Mouse (Mus musculus) kidney, postnatal 14 days (tissue): ENCODE measurements around the gene Hemk1.

Experiments used
- DNase-seq: peaks from one replicate; pipeline ENCODE4 v3.0.0; 2022; ENCODE audit warnings: mixed read lengths

Hemk1 gene

DNA sequence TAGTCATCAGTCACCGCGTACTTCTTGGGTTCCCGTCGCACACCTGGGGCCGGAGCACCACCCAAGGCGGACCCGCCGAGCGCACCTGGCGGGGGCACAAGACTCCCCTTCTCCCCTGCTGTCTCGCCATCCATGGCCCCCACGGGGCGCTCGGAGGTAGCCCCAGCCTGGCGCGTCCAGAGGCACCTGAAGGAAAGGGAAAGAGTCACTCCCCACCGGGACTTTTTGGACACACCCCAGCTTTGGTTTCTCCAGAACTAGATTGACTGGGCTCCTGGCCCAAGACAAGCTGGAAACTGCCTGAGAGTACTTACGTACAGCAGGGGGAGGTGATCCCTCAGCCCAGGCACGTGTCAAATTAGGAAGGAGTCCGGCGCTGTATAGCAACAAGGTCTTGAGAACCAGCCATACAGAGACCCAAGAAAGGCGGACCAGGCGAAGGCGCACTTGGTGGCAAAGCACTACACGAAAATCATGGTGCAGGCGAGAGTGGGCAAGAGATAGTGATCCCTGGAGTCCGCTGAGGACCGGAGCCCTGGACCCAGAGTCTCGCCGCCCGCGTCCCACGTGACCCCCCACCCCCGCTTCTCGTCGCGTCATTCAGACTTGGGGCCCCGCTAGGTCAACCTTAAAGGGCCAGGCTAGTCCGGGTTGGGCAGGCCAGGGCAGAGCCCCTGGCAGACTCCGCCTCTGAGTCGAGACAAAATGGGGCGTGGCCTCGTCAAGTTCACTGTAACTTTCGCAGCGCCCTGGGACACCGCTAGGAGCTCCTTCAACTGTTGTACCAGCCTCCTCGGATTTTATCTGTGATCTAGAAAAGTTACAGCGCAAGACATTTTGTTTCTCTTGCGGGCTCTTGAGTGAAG is 48.7 kb downstream of the Hemk1 start, which contains the start of gene Mapkapk3:
Gene Mapkapk3, minus strand, starts transcription at position 667 of the 866 bp plus-strand sequence.
- peak; percentile 93 for DNase-seq

DNA sequence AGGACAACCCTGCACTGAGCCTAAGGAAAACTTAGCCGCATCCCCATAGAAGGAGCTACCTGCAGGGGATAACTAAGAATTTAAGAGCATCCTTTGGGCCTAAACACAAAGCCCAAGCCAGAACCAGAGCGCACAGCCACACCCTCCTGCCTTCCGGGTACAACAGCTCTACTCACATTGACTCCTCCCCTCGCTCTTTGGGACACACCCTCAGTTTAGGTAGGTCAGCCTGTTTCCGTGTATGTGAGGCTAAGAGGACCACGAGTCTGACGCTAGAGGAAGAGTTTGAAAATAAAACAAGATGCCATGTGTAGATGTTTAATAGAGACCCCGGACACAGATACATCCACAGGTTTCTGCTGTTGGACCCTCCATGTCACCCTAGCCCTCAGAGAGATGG is 49.4 kb downstream of the Hemk1 start:
- DNase-seq: peak; percentile 52

DNA sequence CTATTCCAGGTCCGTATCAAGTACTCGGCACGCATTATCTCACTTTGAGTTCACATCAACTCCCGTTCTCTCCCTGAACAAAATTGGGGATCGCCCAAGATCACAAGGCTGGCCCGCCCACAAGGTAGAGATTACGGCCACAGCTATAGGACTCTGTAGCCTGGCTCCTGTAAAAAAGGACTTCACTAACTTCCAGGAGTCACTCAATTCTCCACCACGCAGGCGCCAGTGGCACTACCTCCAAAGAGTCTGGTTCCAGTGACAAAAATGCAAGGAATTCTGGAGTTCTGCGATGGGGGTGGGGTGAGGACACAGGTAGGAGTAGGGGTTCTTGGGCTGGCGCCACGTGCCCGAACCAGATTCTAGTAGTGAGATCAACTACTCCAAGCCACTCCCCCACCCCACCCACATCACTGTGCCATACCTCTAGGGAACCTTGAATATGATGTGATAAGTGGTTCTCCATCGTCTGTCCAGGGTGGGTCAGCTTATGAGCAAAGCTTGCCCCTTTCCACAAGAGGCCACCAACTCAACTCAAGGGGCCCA is 50.0 kb downstream of the Hemk1 start:
- no peak for DNase-seq

DNA sequence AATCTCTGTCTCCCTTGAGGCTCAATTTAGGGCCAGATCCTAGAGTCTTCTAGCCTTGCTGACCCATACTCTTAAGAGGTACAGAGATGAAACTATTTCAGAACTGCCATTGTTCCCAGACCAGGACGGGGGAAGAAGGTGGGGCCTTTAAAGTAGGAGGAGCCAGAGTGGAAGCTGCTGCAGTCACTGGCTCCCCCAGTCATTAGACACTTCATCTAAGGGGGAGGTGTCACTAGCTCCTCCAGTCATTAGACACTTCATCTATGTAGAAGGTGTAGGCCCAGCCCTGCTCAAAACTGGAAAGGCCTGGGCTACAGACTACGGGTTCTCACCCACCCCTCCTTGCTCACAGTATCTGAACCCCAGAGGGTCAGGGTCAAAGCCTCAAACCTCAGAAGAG is 50.9 kb downstream of the Hemk1 start:
- no peak for DNase-seq

DNA sequence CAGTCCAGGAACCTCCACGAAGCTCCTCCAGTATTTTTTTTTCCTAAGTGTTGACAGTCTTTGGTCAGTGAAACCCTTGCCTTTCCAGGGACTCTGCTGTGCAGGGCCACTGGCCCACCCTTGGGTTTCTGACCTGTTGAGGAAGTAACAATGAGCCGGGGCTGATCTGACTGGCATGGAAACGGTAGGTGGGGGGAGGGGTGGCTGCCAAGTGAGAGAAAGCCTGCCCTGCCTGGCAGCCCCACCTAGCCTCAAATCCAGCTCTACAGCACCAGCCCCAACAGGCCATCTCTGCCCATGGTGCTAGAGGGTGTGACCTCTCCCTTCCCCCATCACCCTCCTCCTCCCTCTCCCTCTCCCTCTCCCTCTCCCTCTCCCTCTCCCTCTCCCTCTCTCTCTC is 53.1 kb downstream of the Hemk1 start:
- DNase-seq: peak; percentile 59

DNA sequence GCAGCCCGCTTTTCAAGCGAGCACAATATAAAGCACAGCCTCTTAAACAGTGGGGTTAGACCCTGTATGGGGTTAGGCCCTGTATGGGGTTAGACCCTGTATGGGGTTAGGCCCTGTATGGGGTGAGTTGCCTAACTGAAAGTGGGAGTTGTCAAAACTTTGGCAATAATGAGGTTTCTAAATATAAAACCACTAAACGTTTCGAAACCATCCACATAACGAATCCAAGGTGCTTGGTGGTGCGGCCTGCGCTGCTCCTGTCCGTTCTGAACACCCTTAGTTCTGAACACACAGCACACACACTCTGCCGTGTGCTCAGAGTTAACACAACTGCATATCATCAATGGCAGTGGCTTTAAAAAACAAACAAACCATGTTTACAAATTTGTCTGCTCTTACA is 55.2 kb downstream of the Hemk1 start:
- DNase-seq: no peak

DNA sequence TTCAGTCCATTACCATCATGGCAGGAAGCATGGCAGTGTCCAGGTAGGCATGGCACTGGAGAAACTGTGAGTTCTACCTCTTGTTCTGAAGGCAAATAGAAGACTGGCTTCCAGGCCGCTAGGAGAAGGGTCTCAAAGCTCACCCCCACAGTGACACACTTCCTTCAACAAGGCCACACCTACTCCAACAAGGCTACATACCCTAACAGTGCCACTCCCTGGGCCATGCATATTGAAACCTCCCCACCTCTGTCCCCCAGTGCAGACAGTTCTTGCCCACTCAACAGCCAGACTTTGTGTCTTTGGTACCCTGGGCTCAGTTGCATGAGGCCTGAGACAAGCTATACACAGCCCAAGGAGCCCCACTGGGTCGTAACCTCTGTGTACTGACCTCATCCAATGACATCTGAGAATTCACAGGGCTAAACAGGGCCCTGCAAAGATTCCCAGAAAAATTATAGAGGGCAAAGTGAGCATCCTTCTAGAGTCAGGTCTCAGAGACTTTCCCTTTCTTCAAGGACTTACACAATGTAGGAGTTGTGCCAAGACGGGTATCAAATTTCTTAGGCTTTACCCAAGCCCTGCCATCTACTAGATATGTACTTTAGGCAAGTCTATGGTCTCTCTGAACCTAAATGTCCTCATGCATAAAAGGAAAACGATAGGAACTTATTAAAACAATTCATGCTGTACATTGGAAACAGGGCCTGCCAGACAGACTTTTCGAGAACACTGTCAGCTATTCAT is 56.7 kb downstream of the Hemk1 start:
- no peak for DNase-seq

DNA sequence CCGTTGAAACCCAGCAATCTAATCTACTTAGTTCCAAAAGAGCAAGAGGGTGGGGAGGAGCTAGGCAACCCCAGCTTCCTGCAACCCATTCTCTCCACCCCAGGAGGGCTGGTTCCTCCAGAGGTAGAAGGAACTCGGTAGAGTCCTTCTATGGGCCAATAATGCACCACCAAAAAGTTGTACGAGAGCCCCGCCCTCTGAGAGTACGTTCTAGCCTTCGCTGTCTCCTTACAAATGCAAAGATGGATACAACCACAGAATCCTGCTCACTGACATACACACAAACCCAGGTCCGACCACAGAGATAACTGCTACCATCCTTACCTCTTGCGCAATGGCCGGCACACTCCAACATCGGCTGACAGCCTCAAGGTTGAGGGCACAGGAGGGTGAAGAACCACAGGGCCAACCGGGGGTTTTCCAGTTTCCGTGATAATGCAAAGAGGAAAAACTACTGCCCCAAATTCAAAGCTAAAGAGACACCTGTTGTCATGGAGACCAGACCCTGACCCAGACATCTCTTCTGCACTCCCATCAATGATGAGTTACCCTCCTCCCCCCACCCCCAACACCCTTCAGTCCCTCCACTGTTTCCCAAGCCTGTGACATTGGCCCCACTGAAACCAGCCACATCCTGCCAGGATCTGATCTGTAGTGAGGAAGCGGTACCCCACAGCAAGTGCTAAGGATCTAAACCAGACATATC is 57.7 kb downstream of the Hemk1 start:
- DNase-seq: no peak

DNA sequence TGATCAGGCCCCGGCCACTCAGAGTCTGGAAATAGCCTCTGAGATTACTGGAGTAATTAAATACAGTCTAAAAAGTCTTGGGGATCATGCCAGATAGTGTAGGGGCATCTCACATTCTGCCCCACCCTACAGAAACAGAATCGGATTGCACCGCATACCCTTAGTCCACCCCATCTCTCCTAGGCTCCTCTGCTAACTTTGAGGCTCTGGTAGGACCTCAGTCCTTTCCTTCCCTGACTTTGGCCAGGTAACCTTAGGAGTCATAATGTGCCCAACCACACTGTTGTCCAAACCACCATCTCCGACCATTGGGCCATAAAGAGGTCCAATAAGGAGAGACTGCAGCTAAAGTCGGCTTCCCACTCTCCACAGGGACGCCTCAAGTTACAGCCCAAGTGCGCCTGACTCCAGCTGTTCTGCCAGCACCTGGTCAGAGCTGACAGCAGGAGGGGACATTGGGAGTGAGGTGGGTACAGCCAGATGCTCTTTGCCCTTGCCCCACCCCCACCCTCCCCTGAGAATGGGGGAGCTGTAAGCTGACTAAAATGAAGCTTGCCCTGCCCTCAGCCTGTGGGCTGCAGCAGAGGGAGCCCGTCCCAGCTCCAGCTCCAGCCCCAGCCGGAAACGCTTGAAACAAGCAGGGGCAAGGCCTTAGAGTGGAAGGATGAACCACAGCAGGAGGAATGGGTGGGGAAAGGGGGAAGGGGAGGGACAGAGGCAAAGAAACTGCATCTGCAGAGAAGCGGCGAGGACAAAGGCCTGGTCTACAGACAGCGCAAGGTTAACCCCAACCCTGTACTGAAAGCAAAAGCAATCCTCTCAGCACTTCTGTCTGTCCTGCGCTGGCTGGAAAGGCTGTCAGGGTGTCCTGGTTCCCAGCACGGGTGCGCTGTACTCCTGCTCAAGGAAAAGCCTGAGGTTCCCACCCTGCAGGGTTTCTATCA is 58.5 kb downstream of the Hemk1 start:
- DNase-seq: peak; percentile 63

DNA sequence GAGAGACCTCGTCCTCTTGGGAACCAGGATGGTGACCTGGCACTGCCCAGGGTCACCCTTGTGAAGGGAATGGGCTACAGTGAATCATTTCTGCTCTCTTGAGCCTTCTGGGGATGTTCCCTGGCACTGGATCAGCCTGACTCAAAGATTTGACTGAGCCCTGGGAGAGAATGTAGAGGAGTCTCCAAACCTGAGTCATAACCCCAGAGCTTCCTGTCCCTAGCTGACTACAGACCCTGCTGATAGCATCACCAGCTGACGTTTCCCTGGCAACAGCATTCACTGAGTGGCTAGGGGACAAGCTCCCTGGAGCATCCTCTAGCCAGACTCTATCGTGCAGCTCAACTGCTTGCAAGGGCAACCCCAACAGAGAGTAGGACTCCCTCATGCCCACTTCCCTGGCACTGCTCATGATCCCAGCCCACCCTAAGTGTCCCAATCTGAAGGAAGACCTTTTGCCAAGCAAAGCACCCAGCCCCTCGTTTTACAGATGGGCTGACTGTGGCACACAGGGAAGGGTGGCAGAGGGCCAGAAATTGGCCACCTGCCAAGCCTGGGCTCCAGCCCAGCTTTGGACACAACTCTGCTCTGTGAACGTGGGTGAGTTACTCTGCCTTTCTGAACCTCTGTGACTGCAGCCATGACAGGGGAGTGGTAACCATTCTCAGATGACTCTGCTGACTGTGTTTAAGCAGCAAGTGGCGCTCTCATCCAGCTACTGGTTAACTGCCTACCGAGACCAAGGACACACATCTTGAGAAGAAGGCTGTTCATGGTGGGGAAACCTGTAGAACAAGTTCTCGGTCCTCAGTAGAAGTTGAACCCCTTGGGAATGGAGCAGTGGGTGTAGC is 59.4 kb downstream of the Hemk1 start:
- DNase-seq: peak; percentile 44

DNA sequence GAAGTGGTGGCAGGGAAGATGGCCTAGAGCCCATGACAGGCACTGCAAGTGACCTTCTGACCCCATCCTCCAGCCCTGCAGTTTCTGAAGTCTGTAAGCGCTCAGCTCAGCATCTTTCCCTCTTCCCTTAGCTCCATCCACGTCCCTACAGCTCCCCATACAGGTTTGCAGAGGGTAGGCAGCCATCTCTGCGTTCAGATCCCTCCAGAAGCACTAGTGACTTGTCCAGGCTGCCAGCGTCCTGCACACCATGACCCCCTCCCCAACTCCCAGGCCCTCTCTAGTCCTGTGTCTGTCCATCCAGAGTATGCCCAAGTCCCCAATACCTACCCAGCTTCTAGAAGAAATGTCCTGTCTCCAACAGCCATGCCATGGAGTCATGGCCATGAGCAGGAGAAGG is 60.0 kb downstream of the Hemk1 start:
- no peak for DNase-seq

DNA sequence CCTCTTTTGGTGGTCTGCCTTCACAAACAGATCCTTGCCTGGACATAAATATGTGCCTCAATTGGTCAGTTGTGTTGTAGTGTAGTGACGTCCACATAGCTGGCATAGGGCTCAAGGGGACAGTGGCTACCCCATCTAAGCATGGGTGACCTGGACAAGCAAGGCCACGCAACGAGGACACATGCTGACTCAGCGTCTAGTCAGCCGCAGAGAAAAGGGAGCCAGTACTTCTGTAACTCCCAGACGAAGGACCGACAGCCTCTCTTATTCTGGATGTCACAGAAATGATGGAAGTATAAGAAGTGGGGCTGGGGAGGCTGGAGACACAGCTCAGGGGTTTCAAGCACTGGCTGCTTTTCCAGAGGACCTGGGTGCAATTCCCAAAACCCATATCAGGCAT is 60.5 kb downstream of the Hemk1 start:
- DNase-seq: no peak
